ENCODE assay signal across 16 mouse cellular contexts in the genomic region with DNA sequence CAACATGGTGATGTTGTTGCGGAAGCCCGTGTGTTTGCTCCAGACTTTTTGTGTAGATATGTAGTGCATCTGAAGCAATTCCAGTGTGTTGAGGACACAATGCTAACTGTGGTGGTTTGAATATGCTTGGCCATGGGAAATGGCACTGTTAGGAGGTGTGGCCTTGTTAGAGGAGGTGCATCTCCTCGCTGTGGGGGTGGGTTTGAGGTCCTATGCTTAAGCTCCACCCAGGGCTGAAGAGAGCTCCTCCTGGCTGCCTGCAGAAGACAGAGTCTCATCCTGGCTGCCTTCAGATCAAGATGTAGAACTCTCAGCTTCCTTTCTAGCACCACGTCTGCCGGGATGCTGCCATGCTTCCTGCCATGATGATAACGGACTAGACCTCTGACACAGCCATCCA. TPM values are rescaled to one million over a fixed set of nuclear protein-coding genes. Genes with fewer than 3 reads are reported as not detected.
"Had no signal": no experiment of that assay in that cellular context is flagged by ENCODE, and none has a peak within 500 bp of the region (broad histone marks: within the 10 kb centered on the region; RNA-seq: fewer than 3 reads in every experiment).

No protein-coding gene starts in this region.

- DNase-seq: liver, postnatal 0 days; lung, adult 2 months; lung, postnatal 14 days; lung, postnatal 36 days; right cerebral cortex, postnatal 14 days; thymus, adult 2 months; thymus, postnatal 25 days; thymus, postnatal 4 days had no signal

- H3K27ac ChIP-seq: lung, embryonic 15.5 days; macrophage; midbrain, embryonic 13.5 days; midbrain, embryonic 15.5 days; neural tube, embryonic 12.5 days; stomach, embryonic 15.5 days; stomach, postnatal 0 days had no signal

- H3K4me3 ChIP-seq: lung, embryonic 15.5 days; megakaryocyte, embryonic 14.5 days; midbrain, embryonic 13.5 days; midbrain, embryonic 15.5 days; neural tube, embryonic 12.5 days; stomach, embryonic 15.5 days had no signal

RNA-seq across cellular contexts. Expression of gene Wasf3, which starts 1.4 kb away (rescaled TPM):
- polyA plus RNA-seq: liver, postnatal 0 days; macrophage had no signal
